Mouse (Mus musculus) G1E (cell line): ENCODE results near the gene Cdkal1.

Experiments
- CTCF ChIP-seq: IDR thresholded peaks from 2 replicates; pipeline ENCODE4 v1.5.1; 2012; ENCODE audit warnings: low read depth, low read length, inconsistent platforms, mixed read lengths
- POLR2AphosphoS5 ChIP-seq: IDR thresholded peaks from 2 replicates; pipeline ENCODE4 v1.6.1; 2012; ENCODE audit warnings: low read depth, low read length, inconsistent platforms; ENCODE audit not compliant: insufficient replicate concordance
- TAL1 ChIP-seq: conservative IDR thresholded peaks from 2 replicates; pipeline ENCODE4 v1.6.1; 2012; ENCODE audit warnings: low read depth, low read length, inconsistent platforms, mixed read lengths

DNA sequence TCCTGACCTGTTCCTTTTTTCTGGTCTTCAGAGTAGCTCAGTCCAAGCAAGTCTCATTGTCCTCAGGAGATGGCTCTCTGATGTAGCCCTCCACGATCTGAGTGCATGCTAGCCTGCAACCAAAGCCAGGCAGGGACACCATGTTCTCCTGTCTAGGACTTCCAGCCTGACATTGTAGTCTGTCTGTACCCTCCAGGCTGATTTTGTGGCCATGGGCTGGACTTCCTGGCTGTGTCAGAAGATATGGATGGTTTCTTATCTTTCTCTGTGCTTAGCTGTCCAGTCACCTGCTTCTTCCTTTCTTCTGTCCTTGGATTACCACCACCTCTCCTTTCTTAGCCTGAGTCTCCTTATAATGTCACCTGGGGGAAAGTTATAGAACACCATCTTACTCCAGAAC, 47.2 kb upstream of the Cdkal1 start:
- no peak for TF ChIP-seq CTCF
- TF ChIP-seq TAL1, result no peak
- TF ChIP-seq POLR2AphosphoS5, result no peak
